Mouse (Mus musculus) brain, embryonic 14.5 days (tissue): ENCODE results near the gene Ttc28. TPM values are rescaled to one million over a fixed set of nuclear protein-coding genes. Genes with fewer than 3 reads are reported as not detected.

Source experiments
- DNase-seq: peaks from one replicate; pipeline ENCODE4 v3.0.0-alpha.2; 2011; ENCODE audit warnings: low read depth
- CTCF ChIP-seq: fragments of 200-500 bp; IDR thresholded peaks from 2 replicates; pipeline ENCODE4 v1.5.1; 2012; ENCODE audit warnings: inconsistent platforms, mild to moderate bottlenecking, moderate library complexity, borderline replicate concordance; ENCODE audit not compliant: insufficient read depth, insufficient read length; ENCODE audit errors: extremely low read depth
- POLR2A ChIP-seq: fragments of 200-500 bp; IDR thresholded peaks from 2 replicates; pipeline ENCODE4 v1.6.1; 2012; ENCODE audit warnings: mild to moderate bottlenecking, inconsistent platforms, borderline replicate concordance; ENCODE audit not compliant: poor library complexity, insufficient read depth, insufficient read length, severe bottlenecking; ENCODE audit errors: extremely low read depth
- polyA plus RNA-seq: library from polyadenylated mRNA; depleted of rRNA; stranded (reverse); fragments of >200 nt; gene quantifications from 2 replicates; pipeline ENCODE4 v1.2.3, GENCODE M21; 2012

The Ttc28 gene
- polyA plus RNA-seq, 1 experiment, result 39.8 TPM

- DNase-seq, result no peak
Measured at GRCm38 (mm10) chr5:110924636-110925035, 45.0 kb downstream of the Ttc28 start.

GRCm38 (mm10) chr5:110925804-110926203 lies 46.2 kb downstream of the Ttc28 start:
- DNase-seq, result no peak

More at GRCm38 (mm10) chr5:110924636-110925035, 45.0 kb downstream of the Ttc28 start:
- TF ChIP-seq POLR2A (no peak), CTCF (no peak)

GRCm38 (mm10) chr5:110928289-110928688 lies 48.7 kb downstream of the Ttc28 start:
- DNase-seq, result peak; percentile 45

More at GRCm38 (mm10) chr5:110925804-110926203, 46.2 kb downstream of the Ttc28 start:
- TF ChIP-seq CTCF (no peak), POLR2A (no peak)

GRCm38 (mm10) chr5:110929306-110929705 lies 49.7 kb downstream of the Ttc28 start:
- peak; percentile 72 for DNase-seq
- TF ChIP-seq POLR2A (no peak), CTCF (no peak)

More at GRCm38 (mm10) chr5:110928289-110928688, 48.7 kb downstream of the Ttc28 start:
- no peak for TF ChIP-seq CTCF

- TF ChIP-seq POLR2A (no peak), CTCF (no peak)
- DNase-seq, result no peak
Measured at GRCm38 (mm10) chr5:110936606-110937005, 57.0 kb downstream of the Ttc28 start.

- no peak for DNase-seq
- TF ChIP-seq CTCF (no peak), POLR2A (no peak)
Measured at GRCm38 (mm10) chr5:110944326-110944725, 64.7 kb downstream of the Ttc28 start.

GRCm38 (mm10) chr5:110948476-110949399 lies 69.1 kb downstream of the Ttc28 start:
- TF ChIP-seq CTCF (no peak), POLR2A (no peak)
- peak; percentile 73 for DNase-seq

GRCm38 (mm10) chr5:110949791-110950190 lies 70.2 kb downstream of the Ttc28 start:
- DNase-seq, result peak; percentile 89
- TF ChIP-seq CTCF (no peak), POLR2A (no peak)

- TF ChIP-seq CTCF, result no peak
- no peak for DNase-seq
Measured at GRCm38 (mm10) chr5:110958196-110958595, 78.6 kb downstream of the Ttc28 start.

GRCm38 (mm10) chr5:110960067-110960466 lies 80.5 kb downstream of the Ttc28 start:
- DNase-seq, result no peak
- TF ChIP-seq POLR2A (no peak), CTCF (no peak)

GRCm38 (mm10) chr5:110960890-110961289 lies 81.3 kb downstream of the Ttc28 start:
- TF ChIP-seq POLR2A (no peak), CTCF (no peak)
- DNase-seq, result peak; percentile 37

GRCm38 (mm10) chr5:110967483-110968055 lies 88.0 kb downstream of the Ttc28 start:
- TF ChIP-seq CTCF (no peak), POLR2A (no peak)
- peak; percentile 77 for DNase-seq
